11 mouse cellular contexts compared by ENCODE assay signal in genomic region chr12:33253206-33253605, GRCm38 (mm10).
DNase-seq lines count a peak whose midpoint lies in the region; ATAC-seq and TF ChIP-seq lines count a peak whose summit lies in the region.
"Had no signal": no experiment of that assay in that cellular context is flagged by ENCODE, and none has a peak within 500 bp of the region (broad histone marks: within the 10 kb centered on the region; RNA-seq: fewer than 3 reads in every experiment).

No protein-coding gene starts in this region.

- H3K9ac ChIP-seq in heart, embryonic 14.5 days (ENCODE audit: low read length) = no peak overlapping the region
- H3K9ac ChIP-seq in forebrain, embryonic 13.5 days = 0 out of 2 replicates have a peak overlapping the region, but pooled peaks have one; percentile 12
- H3K9ac ChIP-seq in heart, postnatal 0 days (replicated peaks; ENCODE audit: low read depth, low read length) = no peak overlapping the region
- no peak overlapping the region for H3K9ac ChIP-seq in neural tube, embryonic 14.5 days (replicated peaks; ENCODE audit: low read depth, low read length)
- H3K9ac ChIP-seq: limb, embryonic 15.5 days had no signal

- no peak for TF ChIP-seq CTCF in heart, postnatal 0 days (IDR thresholded peaks at IDR 0.05; ENCODE audit: low read depth)

- peak overlapping the region; percentile 9 to 22; a peak in 1 of 4 replicates for H3K27ac ChIP-seq in heart, embryonic 14.5 days (replicated peaks in 1 of 2; ENCODE audit: control insufficient read depth in 1 of 2, insufficient read depth in 1 of 2, low read depth in 2 of 2, low read length in 2 of 2)
- H3K27ac ChIP-seq in forebrain, embryonic 13.5 days = 0 out of 2 replicates have a peak overlapping the region, but pooled peaks have one; percentile 19
- no peak overlapping the region for H3K27ac ChIP-seq in heart, postnatal 0 days (ENCODE audit: low read depth)
- peak overlapping the region; percentile 49 for H3K27ac ChIP-seq in neural tube, embryonic 14.5 days (ENCODE audit: low read depth, low read length)
- H3K27ac ChIP-seq: kidney, postnatal 0 days; limb, embryonic 15.5 days had no signal

- ATAC-seq in heart, embryonic 14.5 days (ENCODE audit: insufficient number of reproducible peaks, insufficient read depth, low FRiP score, low read depth) = no peak
- no peak; the same call in 1 of the 2 replicates for ATAC-seq in forebrain, embryonic 13.5 days
- ATAC-seq in heart, postnatal 0 days (ENCODE audit: insufficient read depth, low read depth) = no peak
- ATAC-seq in neural tube, embryonic 14.5 days (ENCODE audit: low read depth) = no peak; the same call in 1 of the 2 replicates
- ATAC-seq: Patski had no signal

- no peak for DNase-seq in heart, adult 8-10 months (ENCODE audit: low spot score)
- peak; percentile 16 for DNase-seq in heart, postnatal 0 days (ENCODE audit: low spot score)
- DNase-seq in cerebellum, postnatal 36 days = no peak
- no peak for DNase-seq in cerebellum, postnatal 14 days

- no peaks in the 10 kb centered on the region for H3K9me3 ChIP-seq in heart, embryonic 14.5 days (ENCODE audit: control insufficient read depth, low read length)
- H3K9me3 ChIP-seq in forebrain, embryonic 13.5 days (replicated peaks) = no peaks in the 10 kb centered on the region
- no peaks in the 10 kb centered on the region for H3K9me3 ChIP-seq in heart, postnatal 0 days (replicated peaks; ENCODE audit: control insufficient read depth, low read length)
- no peaks in the 10 kb centered on the region for H3K9me3 ChIP-seq in neural tube, embryonic 14.5 days (ENCODE audit: control insufficient read depth, low read length)
- H3K9me3 ChIP-seq: limb, embryonic 15.5 days had no signal

- H3K27me3 ChIP-seq in heart, embryonic 14.5 days (ENCODE audit: control insufficient read depth, insufficient read depth, low read length) = no peaks in the 10 kb centered on the region
- no peaks in the 10 kb centered on the region for H3K27me3 ChIP-seq in forebrain, embryonic 13.5 days
- H3K27me3 ChIP-seq in heart, postnatal 0 days (ENCODE audit: control insufficient read depth, insufficient read depth, low read length) = no peaks in the 10 kb centered on the region
- no peaks in the 10 kb centered on the region for H3K27me3 ChIP-seq in neural tube, embryonic 14.5 days (ENCODE audit: control insufficient read depth, insufficient read depth, low read length)
- H3K27me3 ChIP-seq: CH12.LX; limb, embryonic 15.5 days; Patski had no signal

- no peak for TF ChIP-seq EP300 in heart, postnatal 0 days (IDR thresholded peaks at IDR 0.05; ENCODE audit: low read depth)

- peak overlapping the region; percentile 44 for H3K4me2 ChIP-seq in heart, embryonic 14.5 days (ENCODE audit: low read length)
- no peak overlapping the region for H3K4me2 ChIP-seq in forebrain, embryonic 13.5 days
- H3K4me2 ChIP-seq in heart, postnatal 0 days (ENCODE audit: low read depth, low read length) = no peak overlapping the region
- no peak overlapping the region for H3K4me2 ChIP-seq in neural tube, embryonic 14.5 days (ENCODE audit: low read depth, low read length)
- H3K4me2 ChIP-seq: limb, embryonic 15.5 days had no signal

- H3K4me3 ChIP-seq in heart, embryonic 14.5 days (ENCODE audit: control insufficient read depth in 1 of 2, insufficient read depth in 1 of 2, low read depth in 1 of 2, low read length in 2 of 2) = no peak overlapping the region
- H3K4me3 ChIP-seq in forebrain, embryonic 13.5 days = no peak overlapping the region
- no peak overlapping the region for H3K4me3 ChIP-seq in heart, postnatal 0 days (ENCODE audit: low read depth, low read length)
- no peak overlapping the region for H3K4me3 ChIP-seq in neural tube, embryonic 14.5 days (ENCODE audit: low read depth, low read length)
- H3K4me3 ChIP-seq: limb, embryonic 15.5 days had no signal

- peaks cover 14 to 17% of the 10 kb centered on the region in 2 experiments; a peak in 3 of 4 replicates for H3K4me1 ChIP-seq in heart, embryonic 14.5 days (ENCODE audit: control insufficient read depth in 2 of 2, insufficient read depth in 2 of 2, low read length in 2 of 2)
- H3K4me1 ChIP-seq in forebrain, embryonic 13.5 days = peaks cover 10% of the 10 kb centered on the region
- H3K4me1 ChIP-seq in heart, postnatal 0 days (ENCODE audit: control insufficient read depth, insufficient read depth) = peaks cover 8% of the 10 kb centered on the region; the same call in 1 of the 2 replicates
- H3K4me1 ChIP-seq in neural tube, embryonic 14.5 days (ENCODE audit: control insufficient read depth, insufficient read depth, low read length) = peaks cover 13% of the 10 kb centered on the region

- 12% methylated on average over 9 of the region's 9 CpGs for WGBS in heart, embryonic 14.5 days
- 44% methylated on average over 9 of the region's 9 CpGs for WGBS in forebrain, embryonic 13.5 days
- 20% methylated on average over 9 of the region's 9 CpGs for WGBS in heart, postnatal 0 days
- WGBS in neural tube, embryonic 14.5 days = 49% methylated on average over 9 of the region's 9 CpGs

- H3K36me3 ChIP-seq in heart, embryonic 14.5 days (ENCODE audit: control insufficient read depth, insufficient read depth, low read length) = peaks cover 11% of the 10 kb centered on the region; the same call in 1 of the 2 replicates
- H3K36me3 ChIP-seq in forebrain, embryonic 13.5 days (ENCODE audit: poor library complexity, severe bottlenecking) = peaks cover 9% of the 10 kb centered on the region
- H3K36me3 ChIP-seq in heart, postnatal 0 days (replicated peaks; ENCODE audit: control insufficient read depth, insufficient read depth, low read length) = no peaks in the 10 kb centered on the region
- H3K36me3 ChIP-seq in neural tube, embryonic 14.5 days (ENCODE audit: control insufficient read depth, insufficient read depth, low read length) = no peaks in the 10 kb centered on the region
- H3K36me3 ChIP-seq: limb, embryonic 15.5 days had no signal
